Mouse (Mus musculus): ENCODE measurements at regions not wholly inside any gene's neighbourhood (a gene's known extent, or its start where the extent isn't known, plus 50 kb on each side); places are given as distances from the start of the nearest gene placed in this dataset.

DNA sequence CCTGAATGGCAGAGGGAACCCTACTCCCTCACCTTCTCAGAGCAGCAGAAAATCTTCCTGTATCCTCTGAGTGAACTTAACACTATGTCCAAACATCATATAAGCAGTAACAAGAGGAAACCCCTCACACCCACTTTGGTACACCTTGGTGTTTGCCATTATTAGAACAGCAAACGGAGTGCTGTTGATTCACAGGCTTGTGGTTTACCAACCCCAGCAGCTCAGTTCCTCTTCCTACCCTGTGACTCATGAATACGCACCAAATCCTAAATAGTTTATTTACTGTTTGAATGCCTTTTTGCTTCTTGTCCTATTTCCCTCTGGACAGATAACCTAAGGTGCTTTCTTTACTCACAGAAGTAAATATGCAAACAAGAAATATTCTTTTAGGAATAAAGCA is 233.3 kb downstream of the Foxa2 start:
- no peak for DNase-seq (ENCODE audit: low spot score)

- peak; percentile 67 for DNase-seq (ENCODE audit: low spot score)
Measured at GRCm38 (mm10) chr2:147808036-147808675, 238.6 kb downstream of the Foxa2 start.

DNA sequence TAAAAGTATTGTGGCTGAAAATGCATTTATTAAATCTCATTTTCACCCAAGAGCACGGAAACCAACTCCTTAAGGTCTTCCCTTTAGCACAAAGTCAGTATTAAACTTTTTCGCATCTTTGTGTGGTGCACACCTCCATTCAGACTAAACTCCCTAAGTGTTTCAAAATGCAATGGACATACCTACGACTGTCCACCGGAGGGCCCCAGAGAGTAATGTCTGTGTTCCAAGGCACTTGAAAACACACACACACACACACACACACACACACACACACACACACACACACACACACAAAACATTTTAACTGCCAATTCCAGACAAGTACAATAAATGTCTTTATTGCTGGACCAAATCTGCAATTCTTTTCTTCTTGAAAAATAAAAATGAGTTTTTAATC is 243.7 kb downstream of the Foxa2 start:
- peak; percentile 61 for DNase-seq (ENCODE audit: low spot score)

DNA sequence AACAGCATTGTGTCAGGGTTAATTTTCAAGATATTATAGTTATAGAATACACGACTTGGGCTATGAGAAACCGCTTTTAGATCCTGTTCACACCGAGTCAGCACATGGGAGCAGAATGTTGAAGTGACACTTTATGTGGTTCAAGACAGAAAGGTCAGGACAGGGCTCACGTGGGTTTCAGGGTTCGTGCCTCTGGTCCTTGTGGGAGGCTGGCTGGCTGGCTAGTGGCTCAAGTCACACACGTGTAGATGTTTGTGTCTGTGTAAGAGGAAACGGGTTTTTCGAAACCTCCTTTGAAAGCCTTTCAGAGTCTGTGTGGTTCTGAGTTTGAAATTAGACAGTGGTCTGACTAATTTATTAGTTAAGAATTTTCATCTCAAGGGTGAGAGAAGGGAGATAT is 255.3 kb downstream of the Foxa2 start:
- DNase-seq (ENCODE audit: low spot score): no peak

GRCm38 (mm10) chr2:147789877-147790276 is 256.9 kb downstream of the Foxa2 start:
- no peak for DNase-seq (ENCODE audit: low spot score)

DNA sequence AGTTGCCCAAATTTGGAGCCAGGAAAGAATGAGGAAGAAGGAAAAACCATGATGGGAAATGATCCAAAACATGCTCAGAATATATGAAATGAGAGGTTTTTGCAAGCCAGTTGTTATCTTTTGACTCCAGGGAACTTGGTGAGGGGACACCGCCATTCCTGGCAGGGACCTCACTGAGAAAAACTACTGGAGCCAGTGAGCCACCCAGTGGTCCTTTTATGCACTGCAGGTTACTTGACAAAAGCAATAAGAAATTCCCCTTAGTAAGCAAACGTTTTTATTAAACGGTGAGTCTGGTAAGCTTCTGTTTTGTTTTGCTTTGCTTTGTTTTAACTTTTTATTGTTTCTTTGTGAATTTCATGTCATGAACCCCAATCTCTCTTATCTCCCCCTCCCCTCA is 257.5 kb downstream of the Foxa2 start:
- peak; percentile 73 for DNase-seq (ENCODE audit: low spot score)

- peak; percentile 44 for DNase-seq (ENCODE audit: low spot score)
Measured at GRCm38 (mm10) chr2:147788001-147788400, 258.8 kb downstream of the Foxa2 start.

GRCm38 (mm10) chr2:147782496-147782895 is 264.3 kb downstream of the Foxa2 start:
- no peak for DNase-seq (ENCODE audit: low spot score)

GRCm38 (mm10) chr2:147776316-147776715 is 270.5 kb downstream of the Foxa2 start:
- no peak for DNase-seq (ENCODE audit: low spot score)

DNA sequence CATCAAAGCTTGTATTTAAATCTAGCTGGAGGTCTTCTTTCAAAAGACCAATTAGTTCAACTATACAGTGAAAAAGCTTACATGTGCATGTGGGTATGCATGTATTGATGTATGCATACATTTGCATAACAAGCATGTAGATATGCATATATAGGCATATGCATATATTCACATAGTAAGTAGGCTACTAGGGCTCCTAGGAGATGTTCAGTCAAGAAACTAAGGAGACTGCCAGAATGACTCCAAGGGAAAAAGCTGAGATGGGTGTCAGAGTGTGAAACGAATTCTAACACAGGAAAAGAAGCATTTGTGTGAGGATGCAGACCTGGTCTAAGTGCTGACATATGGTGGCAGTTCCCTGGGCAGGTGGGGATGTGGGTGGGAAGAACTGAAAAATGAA is 274.2 kb downstream of the Foxa2 start:
- DNase-seq (ENCODE audit: low spot score): no peak

GRCm38 (mm10) chr2:147753089-147753488 is 293.7 kb downstream of the Foxa2 start:
- no peak for DNase-seq (ENCODE audit: low spot score)

GRCm38 (mm10) chr2:147751831-147752230 is 294.9 kb downstream of the Foxa2 start:
- DNase-seq (ENCODE audit: low spot score): no peak

DNA sequence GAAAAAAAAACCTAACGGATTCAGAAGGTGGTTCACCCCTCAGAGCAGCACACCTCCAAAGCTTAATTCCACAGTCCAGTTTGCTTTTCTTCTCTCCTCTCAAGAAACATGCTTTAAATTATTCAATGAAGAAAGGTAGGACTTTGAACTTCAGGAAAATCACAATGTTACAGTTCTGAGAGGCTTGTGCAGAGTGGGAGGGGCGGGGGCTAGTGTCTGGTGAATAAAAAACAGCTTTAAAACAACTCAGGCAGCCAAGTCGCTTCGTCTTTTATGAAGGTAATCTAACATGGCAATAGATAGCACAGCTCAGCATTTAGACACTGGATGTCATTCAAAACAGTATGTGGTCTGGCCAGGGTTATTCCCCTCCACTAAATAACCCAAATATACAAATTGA is 298.8 kb downstream of the Foxa2 start:
- DNase-seq (ENCODE audit: low spot score): no peak

- DNase-seq (ENCODE audit: low spot score): no peak
Measured at GRCm38 (mm10) chr2:147743908-147744307, 302.9 kb downstream of the Foxa2 start.

DNA sequence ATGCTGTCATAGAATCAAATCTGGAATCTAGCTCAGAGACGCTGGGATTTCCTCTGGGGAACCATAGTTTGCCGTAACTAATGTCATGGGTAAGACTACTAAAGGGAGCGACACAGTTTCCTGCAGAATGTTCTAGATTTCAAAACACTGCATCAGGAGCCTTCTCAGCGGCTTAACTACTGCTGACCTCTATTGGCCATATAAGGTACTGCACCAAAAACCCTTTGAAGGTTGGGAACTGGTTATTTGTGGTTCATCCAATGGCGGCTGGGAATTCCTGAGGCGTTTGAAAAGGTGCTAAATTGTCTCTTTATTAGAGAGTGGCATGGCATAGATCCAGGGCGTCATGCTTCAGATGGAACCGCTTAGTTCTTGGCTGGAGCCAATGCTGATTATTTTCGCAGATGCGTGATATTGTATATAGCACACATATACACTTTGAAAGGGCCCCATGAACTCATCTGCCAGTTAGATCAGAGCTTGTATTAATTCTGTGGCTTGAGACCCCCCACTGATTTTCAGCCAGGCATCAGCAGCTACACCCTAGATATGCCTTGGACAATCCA is 308.4 kb downstream of the Foxa2 start:
- peak; percentile 54 for DNase-seq (ENCODE audit: low spot score)

DNA sequence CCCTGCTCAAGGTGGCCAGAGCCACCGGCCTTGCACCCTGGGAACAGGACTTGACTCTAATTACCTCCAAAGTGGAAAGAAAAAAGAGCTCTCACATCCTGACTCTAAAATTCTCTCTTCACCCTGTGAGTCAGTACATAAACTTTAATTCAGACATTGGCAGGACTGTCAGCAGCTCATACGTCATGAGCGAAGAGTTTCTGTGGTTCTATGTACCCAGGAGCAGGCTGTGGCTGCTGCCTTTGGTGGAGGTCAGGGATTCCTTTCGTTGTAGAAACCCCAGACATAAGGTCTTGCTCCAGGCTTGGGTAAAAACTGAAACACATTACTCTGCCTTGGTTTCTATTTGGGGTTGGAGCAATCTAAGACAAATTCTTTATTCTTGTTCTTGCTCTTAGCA is 319.4 kb downstream of the Foxa2 start:
- peak; percentile 24 for DNase-seq (ENCODE audit: low spot score)

- DNase-seq (ENCODE audit: low spot score): no peak
Measured at GRCm38 (mm10) chr2:147718936-147719335, 327.8 kb downstream of the Foxa2 start.

DNA sequence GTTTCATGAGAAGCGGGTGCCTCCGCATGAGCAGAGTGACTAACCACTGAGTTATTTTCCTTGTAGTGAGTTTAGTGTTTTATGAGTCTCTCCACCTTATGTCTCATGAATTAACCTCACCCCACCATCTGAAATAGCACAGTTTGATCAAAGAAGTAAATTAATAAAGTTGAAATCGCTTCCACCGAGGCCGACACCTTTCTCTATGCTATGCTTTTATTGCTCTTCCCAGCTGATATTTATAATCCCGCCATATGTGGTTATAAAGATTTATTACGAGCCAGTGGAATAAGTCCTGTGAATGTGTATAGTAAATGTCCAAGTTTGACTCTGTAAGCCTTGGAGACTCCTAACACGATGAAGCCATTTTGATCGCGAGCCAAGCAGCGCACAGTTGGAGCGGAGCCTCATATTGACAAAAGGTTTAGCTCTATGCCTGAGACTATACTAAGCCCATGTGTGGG is 329.3 kb downstream of the Foxa2 start:
- DNase-seq (ENCODE audit: low spot score): no peak

- no peak for DNase-seq (ENCODE audit: low spot score)
Measured at GRCm38 (mm10) chr2:147715791-147716190, 331.0 kb downstream of the Foxa2 start.

DNA sequence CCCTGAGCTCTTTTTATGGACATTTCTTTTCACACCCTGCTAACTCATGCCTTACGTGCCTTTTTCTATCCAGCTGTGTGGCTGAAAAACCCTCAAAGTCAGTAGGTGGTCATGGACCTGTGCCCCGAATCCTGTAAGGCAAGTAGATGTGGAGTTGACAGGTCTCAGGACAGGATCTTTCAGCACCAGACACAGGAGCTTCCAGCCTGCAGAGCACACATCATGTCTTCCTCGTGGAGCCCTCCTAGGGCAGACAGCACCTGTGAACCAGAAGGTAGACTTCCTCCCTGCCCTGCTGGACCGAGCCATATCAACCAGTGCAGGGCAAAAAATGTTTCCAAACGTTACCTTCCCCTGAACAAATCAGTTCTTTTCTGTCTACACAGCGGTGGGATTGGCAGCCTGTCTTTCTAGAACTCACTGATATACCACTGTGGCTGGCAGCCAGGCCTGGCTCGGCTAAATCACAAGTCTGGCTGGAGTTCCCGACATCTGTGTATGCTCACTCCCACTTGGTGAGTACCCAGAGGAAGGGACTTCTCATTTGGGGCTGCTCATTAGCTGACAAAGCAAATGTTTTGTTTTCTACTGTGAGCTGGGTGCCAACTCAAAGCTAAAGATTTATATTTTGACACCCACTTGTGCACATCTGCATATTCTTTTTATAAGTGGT is 336.0 kb downstream of the Foxa2 start:
- no peak for DNase-seq (ENCODE audit: low spot score)

GRCm38 (mm10) chr2:147709799-147710198 is 337.0 kb downstream of the Foxa2 start:
- no peak for DNase-seq (ENCODE audit: low spot score)

DNA sequence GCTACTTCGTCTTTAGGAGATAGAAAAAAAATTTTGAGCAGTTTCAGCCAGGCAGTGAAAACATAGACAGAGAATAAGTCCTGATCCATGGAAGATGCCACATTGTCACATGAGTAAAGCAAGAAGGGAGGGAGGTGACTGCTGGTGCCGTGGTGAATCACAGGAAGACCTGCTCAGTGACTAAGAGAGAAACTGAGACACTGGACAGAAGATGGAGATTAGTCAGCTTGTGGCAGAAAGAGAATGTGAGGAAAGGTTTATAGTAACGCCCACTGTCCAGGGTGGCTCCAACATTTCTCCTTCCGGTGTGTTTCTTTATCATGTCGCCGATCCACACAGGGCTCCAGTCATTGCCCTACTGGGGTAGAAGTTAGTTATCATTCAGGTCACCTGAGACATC is 339.6 kb downstream of the Foxa2 start:
- DNase-seq (ENCODE audit: low spot score): no peak

GRCm38 (mm10) chr2:147703981-147704380 is 342.3 kb downstream of the Pax1 start:
- DNase-seq (ENCODE audit: low spot score): no peak
